Mouse (Mus musculus) C2C12 (cell line): Measurements from ENCODE around the gene Abca12.

Source experiments
- CTCF ChIP-seq: IDR thresholded peaks from one replicate; pipeline ENCODE4 v1.5.1; 2011; ENCODE audit not compliant: control insufficient read depth, insufficient read depth, insufficient read length
- MAX ChIP-seq: IDR thresholded peaks from one replicate; pipeline ENCODE4 v1.6.1; 2011; ENCODE audit warnings: mild to moderate bottlenecking, control low read depth
- USF1 ChIP-seq: IDR thresholded peaks from one replicate; pipeline ENCODE4 v1.6.1; 2011; ENCODE audit warnings: low read depth, mild to moderate bottlenecking, control low read depth, moderate library complexity

GRCm38 (mm10) chr1:71312171-71312570 lies 102.5 kb downstream of the Abca12 start:
- TF ChIP-seq CTCF (no peak), MAX (no peak), USF1 (no peak)
